In the genomic region with DNA sequence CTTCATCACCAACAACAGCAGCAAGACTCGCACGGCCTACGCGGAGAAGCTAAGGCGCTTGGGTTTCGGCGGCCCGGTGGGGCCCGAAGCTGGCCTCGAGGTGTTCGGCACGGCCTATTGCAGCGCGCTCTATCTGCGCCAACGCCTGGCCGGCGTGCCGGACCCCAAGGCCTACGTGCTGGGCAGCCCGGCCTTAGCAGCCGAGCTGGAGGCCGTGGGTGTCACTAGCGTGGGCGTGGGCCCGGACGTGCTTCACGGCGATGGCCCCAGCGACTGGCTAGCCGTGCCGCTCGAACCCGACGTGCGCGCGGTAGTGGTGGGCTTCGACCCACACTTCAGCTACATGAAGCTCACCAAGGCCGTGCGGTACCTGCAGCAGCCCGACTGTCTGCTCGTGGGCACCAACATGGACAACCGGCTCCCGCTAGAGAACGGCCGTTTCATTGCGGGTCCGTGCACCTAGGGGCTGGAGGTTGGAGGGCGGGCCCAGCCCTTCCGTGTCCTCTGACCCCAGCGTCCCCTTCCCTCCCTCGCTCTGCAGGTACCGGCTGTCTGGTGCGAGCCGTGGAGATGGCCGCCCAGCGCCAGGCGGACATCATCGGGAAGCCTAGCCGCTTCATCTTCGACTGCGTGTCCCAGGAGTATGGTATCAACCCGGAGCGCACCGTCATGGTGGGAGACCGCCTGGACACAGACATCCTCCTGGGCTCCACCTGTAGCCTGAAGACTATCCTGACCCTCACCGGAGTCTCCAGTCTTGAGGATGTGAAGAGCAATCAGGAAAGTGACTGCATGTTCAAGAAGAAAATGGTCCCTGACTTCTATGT, we compare ENCODE assay signal across 8 mouse cellular contexts. TPM values are rescaled to one million over a fixed set of nuclear protein-coding genes. Genes with fewer than 3 reads are reported as not detected.
A peak's percentile ranks its signal among the peaks of the same experiment; 100 is the strongest.
DNase-seq lines count a peak whose midpoint lies in the region; ATAC-seq and TF ChIP-seq lines count a peak whose summit lies in the region.

No protein-coding gene starts in this region.

- H3K27me3 ChIP-seq in embryonic facial prominence, embryonic 12.5 days: no peaks in the 10 kb centered on the region
- no peaks in the 10 kb centered on the region for H3K27me3 ChIP-seq in hindbrain, embryonic 12.5 days
- no peaks in the 10 kb centered on the region for H3K27me3 ChIP-seq in liver, embryonic 12.5 days (replicated peaks)

- H3K4me2 ChIP-seq in embryonic facial prominence, embryonic 12.5 days (replicated peaks): peak overlapping the region; percentile 99
- peak overlapping the region; percentile 93 for H3K4me2 ChIP-seq in hindbrain, embryonic 12.5 days (replicated peaks)
- H3K4me2 ChIP-seq in liver, embryonic 12.5 days: peak overlapping the region; percentile 90

- peak overlapping the region; percentile 77 for H3K27ac ChIP-seq in embryonic facial prominence, embryonic 12.5 days
- peak overlapping the region; percentile 88 for H3K27ac ChIP-seq in hindbrain, embryonic 12.5 days
- H3K27ac ChIP-seq in liver, embryonic 12.5 days: peak overlapping the region; percentile 96
- H3K27ac ChIP-seq in olfactory bulb, adult 2 months (ENCODE audit: insufficient read depth, low read depth, low read length): peak overlapping the region; percentile 43

- peak; percentile 54 to 56 for DNase-seq in left cerebral cortex, adult 18-20 months (ENCODE audit: low spot score in 2 of 2)
- no peak for DNase-seq in left cerebral cortex, adult 8-10 months (ENCODE audit: low spot score in 2 of 2)
- peak; percentile 32 for DNase-seq in ZHBTc4 (ENCODE audit: low read depth, low spot score)

- 0 out of 2 replicates have a peak, but pooled peaks have one; percentile 5 for ATAC-seq in embryonic facial prominence, embryonic 12.5 days (ENCODE audit: insufficient number of reproducible peaks, insufficient read depth, low FRiP score, low TSS enrichment)
- ATAC-seq in hindbrain, embryonic 12.5 days (ENCODE audit: low FRiP score): peak; percentile 11
- ATAC-seq in liver, embryonic 12.5 days: peak; percentile 27; the same call in 1 of the 2 replicates
- ATAC-seq in megakaryocyte-erythroid progenitor cell, adult 5-6 weeks (replicated peaks; ENCODE audit: low FRiP score, low TSS enrichment, poor library complexity, severe bottlenecking): no peak

- 1% methylated on average over 68 of the region's 68 CpGs for WGBS in embryonic facial prominence, embryonic 12.5 days
- 1% methylated on average over 65 of the region's 68 CpGs for WGBS in hindbrain, embryonic 12.5 days
- WGBS in liver, embryonic 12.5 days (ENCODE audit: insufficient replicate concordance): under 1% methylated on average over 65 of the region's 68 CpGs
- under 1% methylated on average over 68 of the region's 68 CpGs for WGBS in olfactory bulb, adult 2 months

- H3K4me1 ChIP-seq in embryonic facial prominence, embryonic 12.5 days: peaks cover 24% of the 10 kb centered on the region
- peaks cover 35% of the 10 kb centered on the region for H3K4me1 ChIP-seq in hindbrain, embryonic 12.5 days
- H3K4me1 ChIP-seq in liver, embryonic 12.5 days: peaks cover 35% of the 10 kb centered on the region
- H3K4me1 ChIP-seq in olfactory bulb, adult 2 months (ENCODE audit: control insufficient read depth, insufficient read depth, low read length): peaks cover 35% of the 10 kb centered on the region

- H3K9me3 ChIP-seq in embryonic facial prominence, embryonic 12.5 days: no peaks in the 10 kb centered on the region
- no peaks in the 10 kb centered on the region for H3K9me3 ChIP-seq in hindbrain, embryonic 12.5 days (replicated peaks)
- H3K9me3 ChIP-seq in liver, embryonic 12.5 days (replicated peaks): no peaks in the 10 kb centered on the region

- H3K9ac ChIP-seq in embryonic facial prominence, embryonic 12.5 days: peak overlapping the region; percentile 88
- peak overlapping the region; percentile 91 for H3K9ac ChIP-seq in hindbrain, embryonic 12.5 days
- peak overlapping the region; percentile 99 for H3K9ac ChIP-seq in liver, embryonic 12.5 days

- no peak for TF ChIP-seq CTCF in olfactory bulb, adult 2 months (IDR thresholded peaks at IDR 0.05; ENCODE audit: insufficient read depth, low read depth, low read length)

- H3K36me3 ChIP-seq in embryonic facial prominence, embryonic 12.5 days: peaks cover 34% of the 10 kb centered on the region
- H3K36me3 ChIP-seq in hindbrain, embryonic 12.5 days: peaks cover 28% of the 10 kb centered on the region
- H3K36me3 ChIP-seq in liver, embryonic 12.5 days: peaks cover 48% of the 10 kb centered on the region

- H3K4me3 ChIP-seq in embryonic facial prominence, embryonic 12.5 days: peak overlapping the region; percentile 85
- H3K4me3 ChIP-seq in hindbrain, embryonic 12.5 days: peak overlapping the region; percentile 90
- peak overlapping the region; percentile 95 for H3K4me3 ChIP-seq in liver, embryonic 12.5 days
- peak overlapping the region; percentile 76 for H3K4me3 ChIP-seq in olfactory bulb, adult 2 months (ENCODE audit: insufficient read depth, low read depth, low read length)

- no peak for TF ChIP-seq POLR2A in olfactory bulb, adult 2 months (IDR thresholded peaks at IDR 0.05; ENCODE audit: insufficient read depth, low read depth, low read length)

RNA-seq across cellular contexts. Expression of gene Pgp, which starts 0.7 kb away (rescaled TPM):
- 10 to 100 TPM; 69.6 to 70.1 TPM for total RNA-seq in left cerebral cortex, adult 18-20 months (2021)
- total RNA-seq in left cerebral cortex, adult 8-10 months (2022): 10 to 100 TPM; 59.0 to 68.7 (median 63.8) TPM
- 52.3 and 54.9 TPM in 2 replicates for polyA plus RNA-seq in embryonic facial prominence, embryonic 12.5 days (2016; fragmentation: Nextera tagmentation; extraction: Ambion mirVana)
- polyA plus RNA-seq in hindbrain, embryonic 12.5 days (2016; fragmentation: Nextera tagmentation; extraction: Ambion mirVana): 52.5 and 57.3 TPM in 2 replicates
- polyA plus RNA-seq in liver, embryonic 12.5 days (2016; fragmentation: Nextera tagmentation; extraction: Ambion mirVana): 99.5 and 101 TPM in 2 replicates
- polyA plus RNA-seq in olfactory bulb, adult 2 months (2012; ENCODE audit: insufficient read depth, insufficient read length, low replicate concordance, missing spikeins): not detected in 2 replicates
- 32.8 and 43.6 TPM in 2 replicates for total RNA-seq in megakaryocyte-erythroid progenitor cell, adult 5-6 weeks (2014; fragmentation: Nextera tagmentation)
- total RNA-seq in megakaryocyte-erythroid progenitor cell, adult 5-6 weeks (2017): 21.9 and 23.4 TPM in 2 replicates

RNA-seq across cellular contexts. Expression of gene E4f1, which starts 0.8 kb away (rescaled TPM):
- 10 to 100 TPM; 32.5 to 34.3 TPM for total RNA-seq in left cerebral cortex, adult 18-20 months (2021)
- 10 to 100 TPM; 32.3 to 36.2 (median 34.5) TPM for total RNA-seq in left cerebral cortex, adult 8-10 months (2022)
- 38.4 and 43.2 TPM in 2 replicates for polyA plus RNA-seq in embryonic facial prominence, embryonic 12.5 days (2016; fragmentation: Nextera tagmentation; extraction: Ambion mirVana)
- polyA plus RNA-seq in hindbrain, embryonic 12.5 days (2016; fragmentation: Nextera tagmentation; extraction: Ambion mirVana): 35.3 and 39.4 TPM in 2 replicates
- polyA plus RNA-seq in liver, embryonic 12.5 days (2016; fragmentation: Nextera tagmentation; extraction: Ambion mirVana): 19.2 and 20.7 TPM in 2 replicates
- not detected in 2 replicates for polyA plus RNA-seq in olfactory bulb, adult 2 months (2012; ENCODE audit: insufficient read depth, insufficient read length, low replicate concordance, missing spikeins)
- 47.7 and 60.9 TPM in 2 replicates for total RNA-seq in megakaryocyte-erythroid progenitor cell, adult 5-6 weeks (2014; fragmentation: Nextera tagmentation)
- total RNA-seq in megakaryocyte-erythroid progenitor cell, adult 5-6 weeks (2017): 10.5 and 20.8 TPM in 2 replicates

RNA-seq across cellular contexts. Expression of gene Bricd5, which starts 2.8 kb away (rescaled TPM):
- total RNA-seq in left cerebral cortex, adult 18-20 months (2021): 1 to 10 TPM; 2.0 to 2.1 TPM
- total RNA-seq in left cerebral cortex, adult 8-10 months (2022): 1 to 10 TPM; 1.6 to 2.4 (median 1.8) TPM
- polyA plus RNA-seq in embryonic facial prominence, embryonic 12.5 days (2016; fragmentation: Nextera tagmentation; extraction: Ambion mirVana): 1.7 TPM in 1 of 2 replicates, not detected in the other
- polyA plus RNA-seq in hindbrain, embryonic 12.5 days (2016; fragmentation: Nextera tagmentation; extraction: Ambion mirVana): 1.2 TPM in 1 of 2 replicates, not detected in the other
- 0.18 TPM in 1 of 2 replicates, not detected in the other for polyA plus RNA-seq in liver, embryonic 12.5 days (2016; fragmentation: Nextera tagmentation; extraction: Ambion mirVana)
- not detected in 2 replicates for polyA plus RNA-seq in olfactory bulb, adult 2 months (2012; ENCODE audit: insufficient read depth, insufficient read length, low replicate concordance, missing spikeins)
- total RNA-seq in megakaryocyte-erythroid progenitor cell, adult 5-6 weeks (2014; fragmentation: Nextera tagmentation): not detected in 2 replicates
- 0.80 TPM in 1 of 2 replicates, not detected in the other for total RNA-seq in megakaryocyte-erythroid progenitor cell, adult 5-6 weeks (2017)

RNA-seq across cellular contexts. Expression of gene Mlst8, which starts 8.0 kb away (rescaled TPM):
- total RNA-seq in left cerebral cortex, adult 18-20 months (2021): 10 to 100 TPM; 34.9 to 35.3 TPM
- total RNA-seq in left cerebral cortex, adult 8-10 months (2022): 10 to 100 TPM; 29.2 to 39.0 (median 35.4) TPM
- polyA plus RNA-seq in embryonic facial prominence, embryonic 12.5 days (2016; fragmentation: Nextera tagmentation; extraction: Ambion mirVana): 32.8 and 35.0 TPM in 2 replicates
- polyA plus RNA-seq in hindbrain, embryonic 12.5 days (2016; fragmentation: Nextera tagmentation; extraction: Ambion mirVana): 35.2 and 36.9 TPM in 2 replicates
- polyA plus RNA-seq in liver, embryonic 12.5 days (2016; fragmentation: Nextera tagmentation; extraction: Ambion mirVana): 17.2 and 19.4 TPM in 2 replicates
- polyA plus RNA-seq in olfactory bulb, adult 2 months (2012; ENCODE audit: insufficient read depth, insufficient read length, low replicate concordance, missing spikeins): not detected in 2 replicates
- total RNA-seq in megakaryocyte-erythroid progenitor cell, adult 5-6 weeks (2014; fragmentation: Nextera tagmentation): 35.8 and 38.7 TPM in 2 replicates
- total RNA-seq in megakaryocyte-erythroid progenitor cell, adult 5-6 weeks (2017): 17.2 and 36.1 TPM in 2 replicates

RNA-seq across cellular contexts. Expression of gene Caskin1, which starts 17.5 kb away (rescaled TPM):
- total RNA-seq in left cerebral cortex, adult 18-20 months (2021): 100 to 1,000 TPM; 123 to 129 TPM
- 100 to 1,000 TPM; 119 to 135 (median 127) TPM for total RNA-seq in left cerebral cortex, adult 8-10 months (2022)
- 7.3 and 7.5 TPM in 2 replicates for polyA plus RNA-seq in embryonic facial prominence, embryonic 12.5 days (2016; fragmentation: Nextera tagmentation; extraction: Ambion mirVana)
- 24.2 and 25.0 TPM in 2 replicates for polyA plus RNA-seq in hindbrain, embryonic 12.5 days (2016; fragmentation: Nextera tagmentation; extraction: Ambion mirVana)
- 0.14 and 0.32 TPM in 2 replicates for polyA plus RNA-seq in liver, embryonic 12.5 days (2016; fragmentation: Nextera tagmentation; extraction: Ambion mirVana)
- not detected in 2 replicates for polyA plus RNA-seq in olfactory bulb, adult 2 months (2012; ENCODE audit: insufficient read depth, insufficient read length, low replicate concordance, missing spikeins)
- not detected in 2 replicates for total RNA-seq in megakaryocyte-erythroid progenitor cell, adult 5-6 weeks (2014; fragmentation: Nextera tagmentation)
- total RNA-seq in megakaryocyte-erythroid progenitor cell, adult 5-6 weeks (2017): not detected in 2 replicates

Comparison
In these comparisons a context has a peak if more than half of its experiments do, and no peak if none do; other contexts are left out.
1. DNase-seq: peak in left cerebral cortex, adult 18-20 months (2 of 2) and ZHBTc4 (single experiment); none in left cerebral cortex, adult 8-10 months (0 of 2).
2. H3K27ac ChIP-seq: peak in every context shown above with its lines; median percentile 96 in liver, embryonic 12.5 days; 88 in hindbrain, embryonic 12.5 days; 77 in embryonic facial prominence, embryonic 12.5 days; 43 in olfactory bulb, adult 2 months.
3. Peak in every context shown above with its lines, with median percentiles within 50 percentile points of each other: H3K4me2 ChIP-seq, H3K4me3 ChIP-seq and H3K9ac ChIP-seq.